Mouse (Mus musculus) liver, embryonic 12.5 days (tissue): ENCODE data around the gene Ctse. TPM values are rescaled to one million over a fixed set of nuclear protein-coding genes. Genes with fewer than 3 reads are reported as not detected.

Experiments used
- ATAC-seq: fragments of 200-750 bp; cut with Nextera tagmentation; 2 replicates; pipeline ENCODE4 v1.8.0; 2017; ENCODE audit warnings: moderate number of reproducible peaks, mild to moderate bottlenecking, moderate library complexity
- H3K27ac ChIP-seq: fragments of 300-500 bp; sonication (generic); 2 replicates; pipeline ENCODE4 v1.5.1; 2016; ENCODE audit warnings: mild to moderate bottlenecking
- H3K27me3 ChIP-seq: fragments of 300-500 bp; sonication (generic); replicated peaks from 2 replicates; pipeline ENCODE4 v1.6.1; 2016; ENCODE audit warnings: mild to moderate bottlenecking, moderate library complexity
- H3K36me3 ChIP-seq: fragments of 300-500 bp; sonication (generic); 2 replicates; pipeline ENCODE4 v1.6.1; 2016; ENCODE audit warnings: mild to moderate bottlenecking, moderate library complexity
- H3K4me1 ChIP-seq: fragments of 300-500 bp; sonication (generic); 2 replicates; pipeline ENCODE4 v1.6.1; 2016
- H3K4me2 ChIP-seq: fragments of 300-500 bp; sonication (generic); 2 replicates; pipeline ENCODE4 v1.6.1; 2016; ENCODE audit warnings: mild to moderate bottlenecking, moderate library complexity
- H3K4me3 ChIP-seq: fragments of 300-500 bp; sonication (generic); 2 replicates; pipeline ENCODE4 v1.5.1; 2016; ENCODE audit warnings: mild to moderate bottlenecking, moderate library complexity
- H3K9ac ChIP-seq: fragments of 300-500 bp; sonication (generic); 2 replicates; pipeline ENCODE4 v1.6.1; 2016; ENCODE audit warnings: mild to moderate bottlenecking, moderate library complexity
- H3K9me3 ChIP-seq: fragments of 300-500 bp; sonication (generic); replicated peaks from 2 replicates; pipeline ENCODE4 v1.6.1; 2016; ENCODE audit warnings: mild to moderate bottlenecking, moderate library complexity
- WGBS: fragments of 180-500 bp; shearing (Covaris S2); methylation state at CpG from one replicate; pipeline ENCODE4 v1.1.7; 2016; ENCODE audit not compliant: insufficient replicate concordance; 5-methylcytosine and 5-hydroxymethylcytosine counted together
- polyA plus RNA-seq: library from polyadenylated mRNA; unstranded; fragments of >200 nt; fragmentation: Nextera tagmentation; extraction: Ambion mirVana; gene quantifications from 2 replicates; pipeline ENCODE4 v1.2.1, GENCODE M21; 2016

The Ctse gene
- polyA plus RNA-seq, 1 experiment from 2014 or later: 12.6 TPM

DNA sequence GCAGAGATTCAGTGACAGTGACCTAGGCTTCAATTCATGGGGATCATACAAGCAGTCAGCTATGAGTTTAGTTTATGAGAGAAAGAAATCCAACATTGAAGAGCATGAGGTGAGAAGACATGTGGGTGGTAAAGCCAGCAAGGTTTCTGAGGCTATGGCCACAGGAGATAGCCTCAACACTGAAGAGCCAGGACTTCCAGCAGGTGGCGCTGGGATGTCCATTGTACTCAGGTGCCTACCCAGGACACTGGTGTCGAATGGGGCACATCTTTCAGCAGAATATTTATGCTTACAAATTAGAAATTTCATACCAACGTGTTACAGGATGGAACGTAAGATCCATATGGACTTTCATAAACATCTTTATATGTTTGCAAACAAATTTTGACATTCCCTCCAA is 70.2 kb downstream of the Ctse start:
- no peaks in the 10 kb centered on the region for H3K9me3 ChIP-seq
- no peak overlapping the region for H3K9ac ChIP-seq
- H3K4me3 ChIP-seq: no peak overlapping the region
- H3K27ac ChIP-seq: no peak overlapping the region
- H3K4me1 ChIP-seq: no peaks in the 10 kb centered on the region
- no peak overlapping the region for H3K4me2 ChIP-seq
- H3K27me3 ChIP-seq: no peaks in the 10 kb centered on the region; the same call in 1 of the 2 replicates
- 12% methylated on average over 4 of the region's 4 CpGs for WGBS
- no peaks in the 10 kb centered on the region for H3K36me3 ChIP-seq
- no peak for ATAC-seq

DNA sequence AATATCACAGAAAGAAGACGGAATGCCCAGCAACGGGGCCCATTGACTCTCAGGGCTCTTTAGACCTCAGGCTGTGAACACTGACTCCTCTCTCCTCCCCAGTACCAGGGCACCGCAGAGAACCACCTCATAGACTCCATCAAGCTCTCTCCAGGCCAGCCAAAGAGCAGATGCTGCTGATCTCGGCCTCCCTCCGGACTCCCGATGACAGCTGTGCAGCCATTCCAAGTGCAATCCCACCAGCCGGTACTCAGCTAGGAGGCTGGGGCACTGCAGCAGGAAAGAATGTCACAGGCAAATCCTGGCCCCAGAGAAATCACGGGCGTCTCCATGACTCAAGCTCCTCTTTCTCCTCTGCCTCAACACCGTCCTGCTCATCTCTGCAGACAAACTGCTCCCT is 73.4 kb downstream of the Ctse start:
- 69% methylated on average over 10 of the region's 10 CpGs for WGBS
- ATAC-seq: no peak
- Histone ChIP-seq H3K4me1 (no peaks in the 10 kb centered on the region), H3K36me3 (no peaks in the 10 kb centered on the region), H3K4me3 (no peak overlapping the region), H3K9me3 (no peaks in the 10 kb centered on the region), H3K27ac (no peak overlapping the region), H3K27me3 (no peaks in the 10 kb centered on the region; the same call in 1 of the 2 replicates), H3K4me2 (no peak overlapping the region), H3K9ac (no peak overlapping the region)

DNA sequence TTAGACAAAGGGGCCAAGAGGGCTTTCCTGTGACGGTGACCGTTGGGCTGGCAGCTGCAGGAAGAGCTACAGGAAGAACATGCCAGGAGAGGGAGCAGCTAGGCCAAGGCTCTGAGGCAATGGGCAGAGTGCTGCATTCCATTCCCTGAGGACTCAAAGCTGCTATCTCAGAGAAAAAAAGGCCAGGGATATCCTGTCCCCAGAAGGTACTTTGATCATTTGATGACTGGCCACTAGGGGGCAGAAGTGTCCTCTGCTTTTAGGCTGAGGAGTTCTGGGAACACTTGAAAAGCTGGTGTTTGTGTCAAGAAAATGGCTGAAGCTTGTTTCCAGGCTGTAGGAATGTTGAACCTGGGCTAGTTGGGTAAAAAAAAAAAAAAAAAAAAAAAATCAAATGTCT is 74.3 kb downstream of the Ctse start:
- Histone ChIP-seq H3K36me3 (no peaks in the 10 kb centered on the region), H3K4me1 (no peaks in the 10 kb centered on the region), H3K9ac (no peak overlapping the region), H3K27me3 (no peaks in the 10 kb centered on the region; the same call in 1 of the 2 replicates), H3K27ac (no peak overlapping the region), H3K9me3 (no peaks in the 10 kb centered on the region), H3K4me3 (no peak overlapping the region), H3K4me2 (no peak overlapping the region)
- ATAC-seq: no peak
- 32% methylated on average over 2 of the region's 2 CpGs for WGBS

DNA sequence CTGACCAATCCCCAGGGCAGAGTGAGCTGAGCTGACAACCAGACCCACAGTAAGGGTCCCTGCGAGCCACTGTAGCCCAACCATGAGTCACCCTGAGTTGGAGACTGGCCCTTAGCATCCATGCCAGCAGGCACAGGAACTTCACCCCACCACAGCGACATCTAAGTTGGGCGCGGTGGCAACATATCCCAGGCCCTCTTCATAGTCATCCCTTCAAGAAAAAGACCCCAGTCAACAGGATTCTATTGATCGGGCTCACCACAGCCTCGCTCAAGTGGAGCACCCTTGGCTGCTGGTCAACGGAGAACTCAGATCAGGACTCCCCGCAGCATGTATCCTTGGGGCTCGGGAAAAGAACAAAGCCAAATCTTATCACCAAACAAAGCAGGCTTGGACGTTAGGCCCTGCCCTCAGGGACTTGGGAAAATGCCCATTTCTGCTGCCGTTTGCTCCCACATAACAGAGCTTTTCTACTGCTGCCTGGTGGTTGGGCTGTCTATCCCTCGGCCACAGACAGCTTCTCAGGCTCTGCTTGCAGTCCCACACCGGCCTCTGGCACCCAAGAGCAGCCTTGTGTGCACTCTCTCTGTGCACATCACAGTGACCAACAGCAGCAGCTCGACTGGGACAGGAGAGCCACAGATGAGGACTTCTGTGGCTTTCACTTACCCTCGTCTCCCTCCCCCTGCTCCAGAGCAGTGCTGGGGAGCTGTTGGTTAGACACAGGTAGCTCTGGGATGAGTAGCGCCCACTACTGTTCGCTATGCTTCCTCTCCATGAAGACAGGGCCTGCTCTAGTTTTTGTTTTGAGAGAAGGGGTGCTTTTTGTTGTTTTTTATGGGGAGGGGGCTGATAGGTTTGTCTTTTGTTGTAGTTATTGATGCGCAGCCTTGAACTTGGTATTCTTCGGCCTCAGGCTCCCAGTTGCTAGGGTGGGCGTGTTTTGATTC is 76.6 kb downstream of the Ctse start:
- 61% methylated on average over 20 of the region's 20 CpGs for WGBS
- H3K27ac ChIP-seq: no peak overlapping the region
- H3K4me3 ChIP-seq: no peak overlapping the region
- no peaks in the 10 kb centered on the region; the same call in 1 of the 2 replicates for H3K27me3 ChIP-seq
- no peaks in the 10 kb centered on the region for H3K4me1 ChIP-seq
- H3K9me3 ChIP-seq: no peaks in the 10 kb centered on the region
- no peak overlapping the region for H3K4me2 ChIP-seq
- H3K36me3 ChIP-seq: no peaks in the 10 kb centered on the region
- no peak for ATAC-seq
- no peak overlapping the region for H3K9ac ChIP-seq

DNA sequence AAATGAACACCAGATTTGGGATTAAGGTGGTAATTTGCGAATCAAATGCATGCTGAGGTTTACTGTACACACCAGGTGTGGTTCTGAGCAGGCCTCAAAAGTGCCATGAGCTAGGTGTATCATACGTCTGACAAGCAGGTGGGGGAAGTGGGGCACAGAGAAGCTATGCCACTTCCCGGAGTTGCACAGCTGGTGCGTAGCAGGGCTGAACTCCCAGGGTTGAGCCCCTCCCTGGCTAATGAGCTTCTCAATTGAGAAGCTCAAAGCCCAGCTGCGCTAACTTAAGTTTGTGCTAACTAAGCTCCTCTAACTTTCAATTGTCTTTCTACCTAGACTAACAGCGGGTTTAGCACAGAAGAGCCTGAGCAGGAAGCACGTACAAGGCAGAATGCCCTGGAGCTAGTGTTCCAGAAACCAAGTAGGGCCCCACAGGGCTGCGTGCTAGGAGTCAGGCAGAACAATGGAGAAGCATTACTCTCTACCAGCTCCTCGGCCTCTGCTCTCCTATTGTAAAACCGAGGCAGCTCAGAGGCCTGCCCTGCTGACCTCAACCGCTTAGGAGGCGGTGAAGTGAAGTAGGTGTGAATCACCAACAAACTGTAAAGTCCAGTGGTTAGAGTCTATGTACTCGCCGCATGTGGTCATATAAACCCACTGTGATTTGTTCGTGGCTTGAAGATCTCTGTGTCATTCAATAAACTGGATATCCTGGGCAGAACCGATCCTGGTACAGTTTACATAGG is 81.0 kb downstream of the Ctse start:
- H3K4me1 ChIP-seq: no peaks in the 10 kb centered on the region
- H3K4me2 ChIP-seq: no peak overlapping the region
- H3K9me3 ChIP-seq: no peaks in the 10 kb centered on the region
- no peak overlapping the region for H3K4me3 ChIP-seq
- no peak for ATAC-seq
- no peak overlapping the region for H3K27ac ChIP-seq
- WGBS: 71% methylated on average over 16 of the region's 16 CpGs
- H3K27me3 ChIP-seq: no peaks in the 10 kb centered on the region
- H3K36me3 ChIP-seq: no peaks in the 10 kb centered on the region
- H3K9ac ChIP-seq: no peak overlapping the region

DNA sequence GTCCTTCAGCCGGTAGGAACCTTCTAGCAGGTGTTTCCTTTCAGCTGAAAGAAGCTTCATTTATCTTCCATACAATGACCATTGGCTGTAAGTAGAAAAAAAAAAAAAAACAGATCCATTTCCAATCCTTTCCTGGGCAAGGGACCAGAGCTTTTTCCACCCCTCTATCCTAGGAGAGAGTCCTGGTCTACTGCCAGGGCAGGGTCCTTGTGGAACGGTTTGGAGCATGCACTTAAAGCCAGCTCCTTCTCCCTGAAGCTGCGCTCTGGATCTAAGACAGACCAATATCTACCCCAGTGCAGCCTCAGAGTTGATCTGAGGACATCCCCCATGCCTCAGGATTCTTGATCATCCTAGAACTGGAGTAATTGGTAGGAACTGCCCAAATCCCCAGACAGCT is 83.9 kb downstream of the Ctse start:
- no peak overlapping the region for H3K4me3 ChIP-seq
- ATAC-seq: no peak
- H3K4me2 ChIP-seq: no peak overlapping the region
- no peaks in the 10 kb centered on the region for H3K27me3 ChIP-seq
- H3K27ac ChIP-seq: no peak overlapping the region
- H3K36me3 ChIP-seq: no peaks in the 10 kb centered on the region
- WGBS: 56% methylated on average over 3 of the region's 3 CpGs
- H3K9ac ChIP-seq: no peak overlapping the region
- no peaks in the 10 kb centered on the region for H3K4me1 ChIP-seq
- no peaks in the 10 kb centered on the region for H3K9me3 ChIP-seq

DNA sequence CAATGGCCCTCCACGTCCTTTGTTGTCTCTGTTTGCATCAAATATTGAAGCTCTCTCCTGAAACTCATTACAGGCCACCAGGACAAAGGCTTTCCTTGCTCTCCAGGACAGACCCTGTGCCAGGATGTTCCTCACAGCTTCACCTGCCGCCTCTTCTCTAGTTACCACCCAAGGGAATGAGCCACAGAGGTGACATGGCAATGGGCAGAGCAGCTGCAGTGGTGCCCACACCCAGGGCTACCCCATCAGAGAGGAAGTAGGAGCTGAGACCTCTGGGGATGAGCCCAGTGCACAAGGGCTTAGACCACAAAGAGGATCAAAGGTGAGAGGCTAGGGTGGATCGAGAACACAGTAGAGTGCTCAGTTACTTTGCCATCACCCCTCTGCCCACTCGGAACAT is 85.4 kb downstream of the Ctse start:
- 55% methylated on average over 4 of the region's 4 CpGs for WGBS
- no peak for ATAC-seq
- H3K9me3 ChIP-seq: no peaks in the 10 kb centered on the region
- no peaks in the 10 kb centered on the region for H3K27me3 ChIP-seq
- no peak overlapping the region for H3K4me3 ChIP-seq
- no peak overlapping the region for H3K9ac ChIP-seq
- no peak overlapping the region for H3K27ac ChIP-seq
- no peak overlapping the region for H3K4me2 ChIP-seq
- H3K4me1 ChIP-seq: no peaks in the 10 kb centered on the region
- H3K36me3 ChIP-seq: no peaks in the 10 kb centered on the region

Other genes starting within 250 kb of the Ctse start
- gene Srgap2, start 111.0 kb upstream of the Ctse start, polyA plus RNA-seq: 5.8 and 7.8 TPM in 2 replicates
- gene Fam72a, start 110.4 kb upstream of the Ctse start, polyA plus RNA-seq: 3.4 and 3.7 TPM in 2 replicates
- gene Avpr1b, start 39.1 kb upstream of the Ctse start, polyA plus RNA-seq: not detected in 2 replicates
- 0.69 and 0.79 TPM in 2 replicates for gene Rab7b, start 50.4 kb downstream of the Ctse start, polyA plus RNA-seq
- gene Slc26a9, start 105.7 kb downstream of the Ctse start, polyA plus RNA-seq: not detected in 2 replicates
- gene Pm20d1, start 159.1 kb downstream of the Ctse start, polyA plus RNA-seq: 2.6 and 2.8 TPM in 2 replicates
- gene Slc41a1, start 189.2 kb downstream of the Ctse start, polyA plus RNA-seq: 2.4 and 3.4 TPM in 2 replicates
- 11.2 and 11.6 TPM in 2 replicates for gene Rab29, start 228.9 kb downstream of the Ctse start, polyA plus RNA-seq